In the genomic region with DNA sequence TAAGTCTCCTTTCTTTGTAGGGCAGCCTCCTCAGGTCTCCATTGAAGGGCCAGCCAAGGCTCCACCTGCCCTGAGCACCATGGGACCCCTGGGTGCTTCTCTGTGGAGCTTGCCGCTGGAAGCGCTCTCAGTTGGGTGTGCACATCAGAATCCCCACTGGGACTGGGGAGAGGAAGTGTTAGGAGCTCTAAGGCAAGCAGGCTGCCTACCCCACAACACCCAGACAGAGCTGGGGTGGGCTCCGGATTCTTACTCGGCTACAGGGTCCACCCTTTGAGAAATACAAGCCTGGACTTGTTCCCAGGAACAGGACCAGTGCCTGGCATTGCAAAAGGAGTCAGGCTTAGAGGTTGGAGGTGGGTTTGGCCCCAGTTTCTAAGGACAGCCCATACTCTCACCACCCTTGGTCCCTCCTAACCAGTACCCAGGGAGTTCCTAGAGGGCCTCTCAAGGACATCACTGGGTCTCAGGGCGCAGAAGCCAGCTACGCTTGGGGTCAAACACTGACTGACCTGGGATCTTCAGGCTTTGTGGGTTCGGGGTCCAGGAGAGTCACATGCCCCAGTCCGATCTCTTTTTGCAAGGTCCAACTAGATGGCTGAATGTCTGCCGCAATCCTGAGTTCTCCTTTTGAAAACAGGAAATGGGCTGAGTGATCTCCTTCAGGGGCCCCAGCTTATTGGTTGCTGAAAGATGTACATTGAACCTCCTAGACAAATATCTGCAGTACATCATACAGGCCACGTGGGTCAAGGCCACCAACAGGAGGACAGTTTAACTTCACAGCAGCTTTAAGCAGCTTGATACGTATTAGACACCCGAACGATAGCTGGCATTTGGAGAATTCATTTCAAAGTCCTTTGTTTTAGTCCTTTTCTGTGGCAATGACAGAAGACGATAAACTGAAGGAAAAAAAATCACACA, we compare ENCODE assay signal across 8 mouse cellular contexts. TPM values are rescaled to one million over a fixed set of nuclear protein-coding genes. Genes with fewer than 3 reads are reported as not detected.
DNase-seq lines count a peak whose midpoint lies in the region; ATAC-seq lines count a peak whose summit lies in the region.

A gene (minus strand): TSS at position 655 of the 924 bp plus-strand sequence.

- no peaks in the 10 kb centered on the region for H3K27me3 ChIP-seq in limb, embryonic 10.5 days (ENCODE audit: low read depth, poor library complexity, severe bottlenecking)
- no peaks in the 10 kb centered on the region for H3K27me3 ChIP-seq in kidney, embryonic 14.5 days (ENCODE audit: control insufficient read depth, insufficient read depth, low read length)

- peak; percentile 59 for ATAC-seq in monocyte, adult 5-6 weeks (replicated peaks; ENCODE audit: insufficient number of reproducible peaks, low FRiP score, low TSS enrichment, poor library complexity, severe bottlenecking)
- no peak for ATAC-seq in kidney, embryonic 14.5 days (ENCODE audit: low FRiP score, low TSS enrichment)

- no peak within 1 kb of the TSS for H3K9ac ChIP-seq in kidney, embryonic 14.5 days (ENCODE audit: low read depth, low read length)

- no peaks in the 10 kb centered on the region for H3K36me3 ChIP-seq in limb, embryonic 10.5 days
- H3K36me3 ChIP-seq in kidney, embryonic 14.5 days (ENCODE audit: control insufficient read depth, insufficient read depth, low read length) = no peaks in the 10 kb centered on the region

- H3K4me1 ChIP-seq in limb, embryonic 10.5 days = peaks cover 5% of the 10 kb centered on the region; the same call in 1 of the 2 replicates
- H3K4me1 ChIP-seq in kidney, embryonic 14.5 days (ENCODE audit: control insufficient read depth, insufficient read depth, low read length) = no peaks in the 10 kb centered on the region

- H3K4me3 ChIP-seq in limb, embryonic 10.5 days = no peak within 1 kb of the TSS
- no peak within 1 kb of the TSS for H3K4me3 ChIP-seq in kidney, embryonic 14.5 days (ENCODE audit: low read length)

- peak; percentile 65 for DNase-seq in layer of hippocampus, adult 9-11 months
- DNase-seq in layer of hippocampus, postnatal 36 days = no peak
- DNase-seq in limb, embryonic 10.5 days (ENCODE audit: low spot score) = no peak
- DNase-seq in urinary bladder, postnatal 25 days (ENCODE audit: low spot score) = no peak
- DNase-seq in frontal cortex, postnatal 14 days (ENCODE audit: low spot score in 2 of 2) = no peak
- DNase-seq in MN1 (ENCODE audit: low spot score) = no peak

- H3K27ac ChIP-seq in limb, embryonic 10.5 days = 0 out of 2 replicates have a peak within 1 kb of the TSS, but pooled peaks have one; percentile 17
- no peak within 1 kb of the TSS for H3K27ac ChIP-seq in kidney, embryonic 14.5 days (ENCODE audit: low read depth, low read length)

- 82% methylated on average over 14 of the region's 14 CpGs for WGBS in limb, embryonic 10.5 days
- 82% methylated on average over 14 of the region's 14 CpGs for WGBS in kidney, embryonic 14.5 days

- H3K4me2 ChIP-seq in kidney, embryonic 14.5 days (replicated peaks; ENCODE audit: low read depth, low read length) = no peak within 1 kb of the TSS

- H3K9me3 ChIP-seq in limb, embryonic 10.5 days (replicated peaks) = no peaks in the 10 kb centered on the region
- no peaks in the 10 kb centered on the region for H3K9me3 ChIP-seq in kidney, embryonic 14.5 days (ENCODE audit: control insufficient read depth, low read length)

RNA-seq across cellular contexts. Expression of the gene that starts here (rescaled TPM):
- 1 to 10 TPM; 1.2 to 1.6 TPM for total RNA-seq in layer of hippocampus, postnatal 36 days (2021)
- 0.31 and 0.63 TPM in 2 replicates for polyA plus RNA-seq in limb, embryonic 10.5 days (2016; fragmentation: Nextera tagmentation; extraction: Ambion mirVana)
- total RNA-seq in monocyte, adult 5-6 weeks (2017) = 67.8 to 81.1 TPM (median 72.6 TPM) in 3 replicates
- 2.2 and 2.3 TPM in 2 replicates for polyA plus RNA-seq in kidney, embryonic 14.5 days (2014; fragmentation: Nextera tagmentation; extraction: Ambion mirVana)

Comparison
In these comparisons a context has a peak if more than half of its experiments do, and no peak if none do; other contexts are left out.
1. RNA of the gene that starts here (total RNA-seq): 67.8 to 81.1 TPM in monocyte, adult 5-6 weeks; 1.2 to 1.6 TPM in layer of hippocampus, postnatal 36 days; every median in the first group is over 10 times any median in the second.